Mouse (Mus musculus) myocyte (in vitro differentiated cells): ENCODE measurements around the gene Zfhx3.

Experiments
- CEBPB ChIP-seq: IDR thresholded peaks from 2 replicates; pipeline ENCODE4 v1.6.1; 2011; ENCODE audit warnings: mild to moderate bottlenecking, moderate library complexity; ENCODE audit not compliant: poor library complexity, insufficient read depth, severe bottlenecking
- E2F4 ChIP-seq: IDR thresholded peaks from one replicate; pipeline ENCODE4 v1.6.1; 2011; ENCODE audit warnings: mild to moderate bottlenecking, control low read depth, moderate library complexity; ENCODE audit not compliant: insufficient read depth
- MAX ChIP-seq: IDR thresholded peaks from one replicate; pipeline ENCODE4 v1.6.1; 2011; ENCODE audit warnings: low read depth, mild to moderate bottlenecking, control low read depth
- MYOG ChIP-seq, 3 experiments: IDR thresholded peaks; one replicate each; pipeline ENCODE4 v1.6.1; 2011; ENCODE audit warnings: control low read depth in 2 of 3, low read depth in 2 of 3, mild to moderate bottlenecking in 2 of 3; ENCODE audit not compliant: insufficient read length in 2 of 3, control insufficient read depth in 1 of 3, insufficient read depth in 1 of 3
- POLR2A ChIP-seq: IDR thresholded peaks from one replicate; pipeline ENCODE4 v1.6.1; 2011; ENCODE audit warnings: low read depth, mild to moderate bottlenecking, control low read depth, moderate library complexity; ENCODE audit not compliant: insufficient read length
- POLR2AphosphoS2 ChIP-seq: IDR thresholded peaks from one replicate; pipeline ENCODE4 v1.6.1; 2011; ENCODE audit warnings: low read depth, control low read depth; ENCODE audit not compliant: insufficient read length
- REST ChIP-seq: IDR thresholded peaks from one replicate; pipeline ENCODE4 v1.6.1; 2011; ENCODE audit warnings: mild to moderate bottlenecking, control low read depth, moderate library complexity; ENCODE audit not compliant: insufficient read depth, insufficient read length
- SRF ChIP-seq: IDR thresholded peaks from one replicate; pipeline ENCODE4 v1.6.1; 2011; ENCODE audit warnings: low read depth; ENCODE audit not compliant: control insufficient read depth, insufficient read length
- TCF12 ChIP-seq: IDR thresholded peaks from one replicate; pipeline ENCODE4 v1.6.1; 2011; ENCODE audit warnings: mild to moderate bottlenecking, control low read depth; ENCODE audit not compliant: poor library complexity, insufficient read depth, severe bottlenecking
- USF1 ChIP-seq: IDR thresholded peaks from one replicate; pipeline ENCODE4 v1.6.1; 2011; ENCODE audit warnings: low read depth, mild to moderate bottlenecking, control low read depth, moderate library complexity

- no peak for TF ChIP-seq POLR2A
- no peak for TF ChIP-seq E2F4
- TF ChIP-seq TCF12, result no peak
- no peak for TF ChIP-seq MAX
- no peak for TF ChIP-seq POLR2AphosphoS2
- no peak for TF ChIP-seq MYOG (IDR thresholded peaks at IDR 0.05; ENCODE audit: control insufficient read depth in 1 of 3, insufficient read depth in 1 of 3, insufficient read length in 2 of 3, low read depth in 2 of 3)
- TF ChIP-seq CEBPB, result no peak
- no peak for TF ChIP-seq USF1
- no peak for TF ChIP-seq REST
- TF ChIP-seq SRF, result no peak
These were observed 29.8 kb downstream of the Zfhx3 start for GRCm38 (mm10) chr8:107972198-107972597.
